Mouse (Mus musculus) heart, postnatal 25 days (tissue): ENCODE results near the gene Abtb1. TPM values are rescaled to one million over a fixed set of nuclear protein-coding genes. Genes with fewer than 3 reads are reported as not detected.

Experiments
- DNase-seq: peaks from one replicate; pipeline ENCODE4 v3.0.0; 2022; ENCODE audit warnings: low spot score
- intact Hi-C: fragments of 180-260 bp; cut with DNase I; formaldehyde crosslinking; loops from one replicate; pipeline ENCODE4 v1.15.1; 2025
- total RNA-seq, 2 experiments: library from RNA; stranded (reverse); gene quantifications; 2 replicates each; pipeline ENCODE4 v1.2.3; 2021

Gene Abtb1
- total RNA-seq, 2 experiments from 2014 or later = 21.9 to 23.3 TPM

DNA sequence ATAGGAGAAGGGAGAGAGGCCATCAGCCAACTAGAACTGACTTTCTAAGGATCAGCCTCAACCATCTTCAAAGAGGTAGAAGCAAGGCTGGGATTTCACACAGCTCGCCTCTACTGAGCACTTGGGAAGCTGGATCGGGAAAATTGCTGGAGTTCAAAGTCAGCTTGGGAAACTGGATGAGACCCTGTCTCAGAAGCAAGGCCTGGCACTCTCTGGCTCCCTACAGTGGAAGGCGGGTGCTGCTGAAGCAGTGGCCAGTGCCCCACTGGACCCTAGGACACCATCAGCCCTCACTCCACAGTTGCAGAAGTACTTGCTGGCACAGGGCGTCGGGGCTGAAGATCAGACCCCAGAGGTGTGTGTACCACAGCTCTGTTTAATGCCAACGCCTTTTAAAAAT lies 16.0 kb upstream of the Abtb1 start:
- intact Hi-C loops = loop anchor here (2.0 kb wide), 1 partner anchor 35 kb away; no protein-coding TSS in a partner anchor
- no peak for DNase-seq

DNA sequence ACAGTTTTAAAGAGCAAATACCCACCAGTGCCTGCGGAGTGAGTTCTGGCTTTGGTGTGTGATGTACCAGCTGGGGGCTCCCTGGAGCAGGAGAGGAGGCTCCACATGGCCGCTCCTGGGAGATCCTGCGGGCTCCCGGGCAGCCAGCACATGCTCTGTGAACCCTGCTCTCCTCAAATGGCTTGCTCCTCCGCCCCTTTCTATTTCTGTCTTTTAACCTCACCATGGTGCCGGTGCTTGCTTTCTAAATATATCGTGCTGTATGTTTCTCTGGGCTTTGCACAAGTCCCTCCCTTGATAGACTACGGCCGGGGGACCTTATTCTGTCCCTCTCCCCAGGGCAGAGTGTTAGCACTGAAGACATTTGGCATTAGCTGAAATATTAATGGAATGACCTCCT lies 15.5 kb upstream of the Abtb1 start:
- DNase-seq = peak; percentile 37
- intact Hi-C loops = no loop called here

DNA sequence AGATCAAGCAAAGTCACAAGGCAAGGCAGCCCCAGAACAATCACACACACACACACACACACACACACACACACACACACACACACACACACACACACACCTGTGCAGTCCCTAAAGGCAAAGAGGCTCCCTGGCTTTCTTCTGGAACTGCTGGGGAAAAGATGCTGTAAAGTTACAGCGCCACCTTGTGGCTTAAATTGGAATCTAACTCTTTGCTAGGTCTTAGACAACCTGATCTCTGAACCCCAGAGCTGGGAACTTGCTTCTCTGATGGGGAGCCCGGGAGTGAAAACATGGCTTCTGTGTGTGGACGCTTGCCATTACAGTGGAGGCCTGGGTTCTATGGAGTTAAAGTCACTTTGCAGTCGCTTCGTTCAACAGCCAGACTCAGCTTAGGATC lies 13.9 kb upstream of the Abtb1 start:
- DNase-seq = no peak
- intact Hi-C loops = loop anchor here (2.0 kb wide), 1 partner anchor 307 kb away; no protein-coding TSS in a partner anchor

GRCm38 (mm10) chr6:88854509-88854908 lies 12.7 kb upstream of the Abtb1 start:
- intact Hi-C loops = loop anchor here (2.0 kb wide), 1 partner anchor 306 kb away; no protein-coding TSS in a partner anchor
- DNase-seq = no peak

DNA sequence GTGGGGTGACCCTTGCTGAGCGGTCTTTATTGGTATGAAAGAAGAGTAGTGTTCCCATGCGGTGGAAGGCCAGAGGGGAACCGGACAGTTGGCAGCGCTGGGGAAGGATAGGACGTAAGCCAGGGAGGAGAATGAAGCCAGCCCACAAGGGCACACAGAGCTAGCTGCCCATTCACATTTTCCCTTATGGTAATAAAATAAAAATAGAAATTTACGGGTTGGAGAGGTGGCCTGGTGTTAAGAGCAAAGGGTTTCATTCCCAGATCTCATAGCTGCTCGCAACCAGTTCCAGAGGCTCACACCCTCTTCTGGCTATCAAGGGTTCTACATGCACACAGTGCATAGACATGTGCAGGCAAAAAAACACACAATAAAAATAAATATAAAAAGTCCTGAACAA lies 8.2 kb upstream of the Abtb1 start:
- intact Hi-C loops = no loop called here
- no peak for DNase-seq

DNA sequence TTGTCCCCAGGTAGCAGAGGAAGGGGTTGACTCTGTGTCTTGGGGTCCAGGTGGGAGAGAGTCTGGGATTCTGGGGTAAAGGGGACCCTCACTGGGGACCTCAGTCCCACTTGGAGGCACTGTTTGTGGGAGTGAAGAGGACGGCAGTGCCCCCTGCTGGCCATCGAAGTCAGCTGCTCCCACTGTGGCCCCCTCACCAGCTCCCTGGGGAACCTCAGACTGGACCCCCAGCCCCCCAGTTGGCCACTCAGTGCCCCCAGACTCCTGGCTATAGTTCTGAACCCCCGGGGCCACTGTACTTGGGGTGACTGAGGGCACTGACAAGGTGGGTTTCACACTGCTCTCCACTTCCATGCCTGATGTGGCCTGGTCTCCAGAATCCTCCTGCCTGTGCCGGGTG lies 7.5 kb upstream of the Abtb1 start:
- DNase-seq = no peak
- intact Hi-C loops = no loop called here

DNA sequence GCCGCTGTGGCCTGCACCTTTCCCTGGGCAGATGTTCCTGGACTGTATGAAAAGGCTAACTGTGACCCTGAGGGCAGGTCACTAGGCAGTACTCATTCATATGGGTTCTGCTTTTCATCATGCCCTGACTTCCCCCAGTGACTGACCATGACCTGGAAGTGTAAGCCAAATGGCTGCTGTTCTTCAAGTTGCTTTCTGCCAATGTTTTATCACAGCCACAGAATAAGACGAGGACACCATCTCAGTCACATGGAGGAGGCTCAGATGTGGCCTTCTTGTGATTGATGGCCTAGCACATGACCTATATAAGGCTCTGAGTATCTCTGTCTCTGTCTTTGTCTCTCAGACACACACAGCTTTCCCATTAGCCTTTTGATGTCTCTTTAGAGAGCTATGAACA lies 5.8 kb upstream of the Abtb1 start:
- intact Hi-C loops = no loop called here
- DNase-seq = no peak

- DNase-seq = no peak
These were observed 3.2 kb upstream of the Abtb1 start for GRCm38 (mm10) chr6:88844901-88845565.

GRCm38 (mm10) chr6:88843781-88844725 lies 2.3 kb upstream of the Abtb1 start:
- DNase-seq = no peak
- intact Hi-C loops = no loop called here

More at GRCm38 (mm10) chr6:88844901-88845565, 3.2 kb upstream of the Abtb1 start:
- intact Hi-C loops = no loop called here

- intact Hi-C loops = no loop called here
- no peak for DNase-seq
These were observed 1.5 kb upstream of the Abtb1 start for GRCm38 (mm10) chr6:88843241-88843640.

- no peak for DNase-seq
- intact Hi-C loops = no loop called here
These were observed 957 bp upstream of the Abtb1 start for GRCm38 (mm10) chr6:88842731-88843151.

- DNase-seq = no peak
- intact Hi-C loops = no loop called here
These were observed 337 bp downstream of the Abtb1 start for GRCm38 (mm10) chr6:88841514-88841780.

GRCm38 (mm10) chr6:88840791-88841513 lies 832 bp downstream of the Abtb1 start:
- DNase-seq = no peak
- intact Hi-C loops = no loop called here

DNA sequence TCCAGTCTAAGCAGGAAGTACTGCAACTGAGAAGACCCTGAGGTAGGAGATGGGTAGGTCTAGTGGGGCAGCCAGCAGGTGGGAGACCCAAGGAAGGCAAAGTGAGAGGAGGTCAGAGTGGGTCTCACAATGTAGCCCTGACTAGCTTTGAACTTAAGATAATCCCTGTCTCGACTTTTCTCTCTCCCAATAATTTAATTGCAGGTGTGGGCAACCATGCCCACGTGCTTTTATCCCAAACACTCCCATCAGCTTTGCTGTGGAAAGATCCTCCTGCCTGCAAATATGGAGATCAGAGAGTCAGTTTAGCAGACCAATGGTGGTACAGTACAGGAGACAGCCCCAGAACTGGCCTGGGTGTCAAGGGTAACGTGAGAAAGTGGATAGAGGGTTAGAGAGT lies 1.6 kb downstream of the Abtb1 start:
- intact Hi-C loops = no loop called here
- DNase-seq = no peak

GRCm38 (mm10) chr6:88839135-88839970 lies 2.4 kb downstream of the Abtb1 start:
- no peak for DNase-seq
- intact Hi-C loops = no loop called here

DNA sequence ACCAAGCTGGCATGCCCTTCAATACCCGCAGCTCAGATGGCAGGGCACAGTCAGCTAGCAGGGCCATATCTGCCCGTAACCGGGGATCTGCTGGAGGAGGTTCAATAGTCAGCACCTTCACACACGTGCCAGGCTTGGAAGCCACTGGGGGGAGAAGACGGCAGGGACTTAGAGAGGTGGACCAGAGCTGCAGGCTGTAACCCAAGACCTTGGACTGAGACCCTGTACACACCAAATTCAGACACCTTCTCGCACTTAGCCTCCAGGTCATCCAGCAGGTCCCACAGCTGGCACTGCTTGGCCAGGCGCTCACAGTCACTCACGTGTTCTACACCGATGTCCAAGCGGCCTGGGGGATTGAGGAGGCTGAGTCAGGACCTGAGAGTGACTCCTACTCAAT lies 3.2 kb downstream of the Abtb1 start:
- intact Hi-C loops = no loop called here

DNA sequence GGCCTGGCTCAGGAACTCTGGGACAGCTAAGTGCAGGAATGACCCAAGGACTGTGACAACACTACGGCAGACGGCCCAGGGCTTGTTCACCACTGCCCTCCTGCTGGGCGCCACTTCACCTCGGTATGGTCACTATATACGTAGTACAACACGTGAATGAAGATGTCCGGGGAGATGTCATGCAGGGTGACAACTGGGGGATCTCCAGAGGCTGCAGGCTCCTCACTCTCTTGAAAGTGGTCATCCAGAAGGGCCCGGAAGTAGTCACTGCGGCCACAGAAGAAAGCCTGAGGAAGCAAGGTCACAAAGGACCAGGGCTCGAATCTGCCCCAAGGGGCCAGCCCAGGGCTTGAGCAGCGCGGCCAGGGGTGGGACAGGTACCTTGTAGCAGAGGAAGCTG lies 3.8 kb downstream of the Abtb1 start:
- DNase-seq = no peak
- intact Hi-C loops = no loop called here

More for the DNA sequence above, 3.2 kb downstream of the Abtb1 start:
- DNase-seq = no peak

DNA sequence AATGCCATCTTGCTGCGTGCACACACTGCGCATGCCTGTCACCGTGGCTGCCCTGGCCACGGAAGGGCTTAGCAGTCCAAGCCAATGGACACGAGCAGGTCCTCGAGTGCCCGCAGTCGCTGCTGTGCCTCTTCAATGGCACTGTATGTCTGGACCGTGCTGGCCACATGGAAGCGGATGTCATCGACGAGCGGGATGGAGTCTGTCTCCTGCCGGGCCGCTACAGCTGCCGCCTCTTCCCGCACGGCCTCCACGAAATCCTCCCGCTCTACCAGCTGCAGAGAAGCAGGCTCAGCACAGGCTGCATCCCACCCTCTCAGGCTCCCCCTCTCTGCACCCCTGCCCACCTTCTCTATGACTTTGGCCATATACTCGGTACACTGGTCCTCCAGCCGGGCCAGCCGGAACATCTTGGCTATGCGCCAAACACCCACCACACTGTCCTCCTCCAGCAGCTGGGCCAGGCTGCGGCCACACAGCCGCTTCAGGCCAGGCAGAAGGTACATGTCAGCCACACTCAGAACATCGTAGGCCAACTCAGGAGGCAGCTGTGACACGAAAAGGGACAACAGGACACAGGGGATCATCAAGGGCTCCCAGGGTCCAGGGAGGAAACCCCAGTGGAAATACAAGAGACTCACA lies 5.5 kb downstream of the Abtb1 start:
- intact Hi-C loops = no loop called here
- no peak for DNase-seq

GRCm38 (mm10) chr6:88835047-88835446 lies 6.7 kb downstream of the Abtb1 start:
- intact Hi-C loops = no loop called here
- no peak for DNase-seq
